ENCODE assay signal across 23 mouse cellular contexts in the genomic region with DNA sequence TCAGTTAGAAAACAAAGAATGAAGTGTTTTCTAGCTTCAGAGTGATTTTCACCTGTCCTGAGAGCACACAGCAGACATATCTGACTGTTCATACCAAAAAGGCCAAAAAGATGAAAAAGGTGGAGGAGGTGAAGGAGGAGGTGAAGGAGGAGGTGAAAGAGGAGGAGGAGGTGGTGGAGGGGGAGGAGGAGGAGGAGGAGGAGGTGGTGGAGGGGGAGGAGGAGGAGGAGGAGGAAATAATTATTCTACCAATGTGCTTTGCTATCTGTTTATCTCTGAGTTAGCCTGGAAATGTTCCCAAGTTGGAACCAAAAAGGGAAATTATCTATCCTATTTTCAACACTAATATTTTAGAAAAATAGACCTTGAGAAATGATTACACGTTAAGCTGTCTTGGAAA.
A peak's percentile ranks its signal among the peaks of the same experiment; 100 is the strongest.
DNase-seq lines count a peak whose midpoint lies in the region; ATAC-seq lines count a peak whose summit lies in the region.
"Had no signal": no experiment of that assay in that cellular context is flagged by ENCODE, and none has a peak within 500 bp of the region (broad histone marks: within the 10 kb centered on the region; RNA-seq: fewer than 3 reads in every experiment).

No protein-coding gene starts in this region.

- H3K4me3 ChIP-seq in forebrain, embryonic 13.5 days, result no peak overlapping the region
- no peak overlapping the region for H3K4me3 ChIP-seq in forebrain, embryonic 12.5 days (replicated peaks)
- H3K4me3 ChIP-seq in forebrain, embryonic 15.5 days, result no peak overlapping the region
- no peak overlapping the region for H3K4me3 ChIP-seq in forebrain, embryonic 11.5 days (ENCODE audit: low read depth, low read length)
- no peak overlapping the region for H3K4me3 ChIP-seq in forebrain, embryonic 16.5 days (replicated peaks; ENCODE audit: low read length)
- H3K4me3 ChIP-seq: embryonic facial prominence, embryonic 13.5 days; embryonic facial prominence, embryonic 15.5 days; erythroblast, embryonic 14.5 days had no signal

- H3K4me1 ChIP-seq in forebrain, embryonic 13.5 days, result no peaks in the 10 kb centered on the region
- H3K4me1 ChIP-seq in forebrain, embryonic 12.5 days, result no peaks in the 10 kb centered on the region
- H3K4me1 ChIP-seq in forebrain, embryonic 15.5 days, result 0 out of 2 replicates have a peak, but pooled peaks cover 5% of the 10 kb centered on the region
- H3K4me1 ChIP-seq in forebrain, embryonic 11.5 days (replicated peaks; ENCODE audit: control insufficient read depth, insufficient read depth, low read length), result no peaks in the 10 kb centered on the region
- 0 out of 2 replicates have a peak, but pooled peaks cover 2% of the 10 kb centered on the region for H3K4me1 ChIP-seq in forebrain, embryonic 16.5 days (replicated peaks; ENCODE audit: control insufficient read depth, insufficient read depth, low read length)
- H3K4me1 ChIP-seq: embryonic facial prominence, embryonic 13.5 days; embryonic facial prominence, embryonic 15.5 days had no signal

- ATAC-seq in forebrain, embryonic 13.5 days, result peak; percentile 67
- ATAC-seq in forebrain, embryonic 12.5 days (ENCODE audit: low FRiP score), result no peak
- peak; percentile 44 for ATAC-seq in forebrain, embryonic 15.5 days (replicated peaks)
- no peak for ATAC-seq in forebrain, embryonic 11.5 days (replicated peaks; ENCODE audit: low FRiP score)
- peak; percentile 44 for ATAC-seq in forebrain, embryonic 16.5 days
- ATAC-seq: activated CD4-positive, CD25-positive, alpha-beta regulatory T cell, adult 4 months; CD4-positive, CD25-positive, alpha-beta regulatory T cell, adult 4 months; Patski had no signal

- H3K9me3 ChIP-seq in forebrain, embryonic 13.5 days (replicated peaks), result no peaks in the 10 kb centered on the region
- H3K9me3 ChIP-seq in forebrain, embryonic 12.5 days, result no peaks in the 10 kb centered on the region
- no peaks in the 10 kb centered on the region for H3K9me3 ChIP-seq in forebrain, embryonic 15.5 days
- no peaks in the 10 kb centered on the region for H3K9me3 ChIP-seq in forebrain, embryonic 11.5 days (ENCODE audit: control insufficient read depth, low read length)
- no peaks in the 10 kb centered on the region for H3K9me3 ChIP-seq in forebrain, embryonic 16.5 days (ENCODE audit: control insufficient read depth, low read length)
- H3K9me3 ChIP-seq: embryonic facial prominence, embryonic 13.5 days; embryonic facial prominence, embryonic 15.5 days; G1E had no signal

- no peak overlapping the region for H3K9ac ChIP-seq in forebrain, embryonic 13.5 days
- H3K9ac ChIP-seq in forebrain, embryonic 12.5 days, result no peak overlapping the region
- H3K9ac ChIP-seq in forebrain, embryonic 15.5 days (replicated peaks), result no peak overlapping the region
- H3K9ac ChIP-seq in forebrain, embryonic 11.5 days (ENCODE audit: low read length), result no peak overlapping the region
- H3K9ac ChIP-seq in forebrain, embryonic 16.5 days (replicated peaks; ENCODE audit: low read depth, low read length), result no peak overlapping the region
- H3K9ac ChIP-seq: embryonic facial prominence, embryonic 13.5 days; embryonic facial prominence, embryonic 15.5 days had no signal

- no peak overlapping the region for H3K27ac ChIP-seq in forebrain, embryonic 13.5 days
- no peak overlapping the region for H3K27ac ChIP-seq in forebrain, embryonic 12.5 days
- H3K27ac ChIP-seq in forebrain, embryonic 15.5 days (replicated peaks), result peak overlapping the region; percentile 38; the same call in 1 of the 2 replicates
- no peak overlapping the region for H3K27ac ChIP-seq in forebrain, embryonic 11.5 days (ENCODE audit: low read depth, low read length)
- no peak overlapping the region for H3K27ac ChIP-seq in forebrain, embryonic 16.5 days (ENCODE audit: low read length)
- H3K27ac ChIP-seq: embryonic facial prominence, embryonic 13.5 days; embryonic facial prominence, embryonic 15.5 days had no signal

- no peak for DNase-seq in forebrain, embryonic 11.5 days (ENCODE audit: low spot score)
- DNase-seq in embryo, embryonic 9.5 days (ENCODE audit: extremely low spot score), result no peak
- DNase-seq: adrenal gland, adult 8-10 months; adrenal gland, postnatal 14 days; adrenal gland, postnatal 36 days; B cell, adult 2 months; cerebellum, adult 11-12 months; cerebellum, adult 2 months; cerebellum, adult 9-10 months; cerebellum, postnatal 10 days; cerebellum, postnatal 25 days had no signal

- H3K27me3 ChIP-seq in forebrain, embryonic 13.5 days, result no peaks in the 10 kb centered on the region
- no peaks in the 10 kb centered on the region for H3K27me3 ChIP-seq in forebrain, embryonic 12.5 days
- H3K27me3 ChIP-seq in forebrain, embryonic 15.5 days, result no peaks in the 10 kb centered on the region
- no peaks in the 10 kb centered on the region for H3K27me3 ChIP-seq in forebrain, embryonic 11.5 days (ENCODE audit: control insufficient read depth, insufficient read depth, low read length)
- no peaks in the 10 kb centered on the region for H3K27me3 ChIP-seq in forebrain, embryonic 16.5 days (replicated peaks; ENCODE audit: control insufficient read depth, insufficient read depth, low read length)
- H3K27me3 ChIP-seq: CH12.LX; embryonic facial prominence, embryonic 13.5 days; embryonic facial prominence, embryonic 15.5 days had no signal

- H3K4me2 ChIP-seq in forebrain, embryonic 13.5 days, result no peak overlapping the region
- H3K4me2 ChIP-seq in forebrain, embryonic 12.5 days, result no peak overlapping the region
- no peak overlapping the region for H3K4me2 ChIP-seq in forebrain, embryonic 15.5 days (replicated peaks)
- H3K4me2 ChIP-seq in forebrain, embryonic 11.5 days (ENCODE audit: low read depth, low read length, severe bottlenecking), result no peak overlapping the region
- no peak overlapping the region for H3K4me2 ChIP-seq in forebrain, embryonic 16.5 days (ENCODE audit: low read length)
- H3K4me2 ChIP-seq: embryonic facial prominence, embryonic 13.5 days; embryonic facial prominence, embryonic 15.5 days had no signal

- WGBS in forebrain, embryonic 13.5 days, result 62% methylated on average over 1 of the region's 1 CpGs
- WGBS in forebrain, embryonic 12.5 days, result 64% methylated on average over 1 of the region's 1 CpGs
- WGBS in forebrain, embryonic 15.5 days, result 16% methylated on average over 1 of the region's 1 CpGs
- WGBS in forebrain, embryonic 11.5 days, result 69% methylated on average over 1 of the region's 1 CpGs
- WGBS in forebrain, embryonic 16.5 days, result 15% methylated on average over 1 of the region's 1 CpGs

- no peaks in the 10 kb centered on the region for H3K36me3 ChIP-seq in forebrain, embryonic 13.5 days (ENCODE audit: poor library complexity, severe bottlenecking)
- H3K36me3 ChIP-seq in forebrain, embryonic 12.5 days (replicated peaks), result no peaks in the 10 kb centered on the region
- no peaks in the 10 kb centered on the region for H3K36me3 ChIP-seq in forebrain, embryonic 15.5 days
- H3K36me3 ChIP-seq in forebrain, embryonic 11.5 days (ENCODE audit: control insufficient read depth, insufficient read depth, low read length), result no peaks in the 10 kb centered on the region
- no peaks in the 10 kb centered on the region for H3K36me3 ChIP-seq in forebrain, embryonic 16.5 days (ENCODE audit: control insufficient read depth, insufficient read depth)
- H3K36me3 ChIP-seq: embryonic facial prominence, embryonic 13.5 days; embryonic facial prominence, embryonic 15.5 days; G1E had no signal

Comparison
In these comparisons a context has a peak if more than half of its experiments do, and no peak if none do; other contexts are left out.
1. ATAC-seq: peak in forebrain, embryonic 13.5 days (single experiment), forebrain, embryonic 15.5 days (single experiment) and forebrain, embryonic 16.5 days (single experiment); none in forebrain, embryonic 12.5 days (single experiment) and forebrain, embryonic 11.5 days (single experiment).